Mouse (Mus musculus): ENCODE results near the gene Tppp2.

DNA sequence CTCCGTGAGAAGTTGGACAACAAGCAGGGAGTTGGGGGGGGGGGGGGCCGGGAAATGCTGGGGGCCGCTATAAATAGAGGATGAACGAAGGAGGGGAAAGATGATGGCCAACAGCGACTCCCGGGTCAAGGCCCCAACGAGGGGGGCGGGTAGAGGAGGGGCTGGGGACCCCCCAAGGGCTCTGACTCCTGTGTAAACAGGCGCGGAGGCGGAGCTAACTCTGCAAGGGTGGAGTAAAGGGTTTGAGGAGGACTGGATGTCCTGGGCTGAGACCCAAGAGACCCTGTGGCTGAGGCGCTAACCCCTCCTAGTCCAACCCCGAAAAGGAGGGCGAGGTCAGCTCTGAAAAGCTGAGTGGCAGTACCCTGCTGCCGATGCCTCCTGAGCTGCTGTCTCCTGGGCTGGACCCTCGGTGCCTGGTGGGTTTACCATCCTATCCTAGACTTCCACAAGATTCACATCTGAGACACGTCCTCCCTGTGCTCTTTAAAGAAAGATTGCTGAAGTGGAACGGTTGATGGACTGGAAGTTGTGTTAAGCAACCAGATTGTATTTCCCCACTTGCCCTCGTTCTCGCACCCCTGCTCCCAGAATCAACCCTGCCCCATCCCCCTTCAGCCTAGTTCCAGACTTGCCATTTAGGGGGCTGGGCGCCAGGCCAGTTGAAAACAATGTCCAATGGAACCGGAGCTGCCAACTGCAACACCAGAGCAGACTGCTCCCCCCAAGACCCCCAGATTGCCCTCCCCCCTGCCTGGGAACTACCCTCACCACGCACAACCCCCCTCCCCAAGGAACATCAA, 4.1 kb upstream of the Tppp2 start, which contains the start of gene Ndrg2:
- TF ChIP-seq CTCF (IDR thresholded peaks at IDR 0.05; ENCODE audit: low read depth, low read length) = no peak
- no peak for TF ChIP-seq POLR2A (IDR thresholded peaks at IDR 0.05; ENCODE audit: insufficient read depth, low read length)

Data from ES-Bruce4 (cell line).